Mouse (Mus musculus): ENCODE results near the gene Stk38. TPM values are rescaled to one million over a fixed set of nuclear protein-coding genes. Genes with fewer than 3 reads are reported as not detected.

The Stk38 gene
- polyA plus RNA-seq, 1 experiment from 2014 or later, result 122 TPM

DNA sequence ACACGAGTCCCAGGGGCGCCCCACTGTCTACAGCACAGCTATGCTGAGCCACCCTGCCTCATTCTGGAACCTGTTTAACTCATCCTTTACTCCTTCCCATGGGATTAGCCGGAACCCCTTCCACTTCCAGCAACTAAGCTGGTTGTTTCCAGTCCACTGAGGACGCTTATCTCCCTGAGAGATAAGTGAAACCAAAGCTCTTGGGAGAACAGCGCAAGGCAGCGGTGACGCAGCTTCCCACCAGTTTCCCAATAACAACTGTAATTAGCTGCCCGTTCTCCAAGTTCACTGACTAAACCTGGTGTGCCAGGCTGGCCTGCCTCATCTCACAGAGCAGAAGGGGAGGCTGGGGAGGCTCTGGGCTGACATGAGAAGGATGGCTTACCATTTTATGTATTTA, 86.7 kb downstream of the Stk38 start:
- H3K4me1 ChIP-seq, result no peaks in the 10 kb centered on the region
- no peaks in the 10 kb centered on the region for H3K27me3 ChIP-seq
- H3K27ac ChIP-seq (replicated peaks), result no peak overlapping the region
- ATAC-seq (ENCODE audit: insufficient number of reproducible peaks, low FRiP score, low TSS enrichment, low read depth), result no peak; the same call in 1 of the 2 replicates
- H3K4me2 ChIP-seq (replicated peaks), result no peak overlapping the region
- no peak overlapping the region for H3K4me3 ChIP-seq (replicated peaks)
- H3K36me3 ChIP-seq, result no peaks in the 10 kb centered on the region
- 74% methylated on average over 8 of the region's 8 CpGs for WGBS
- H3K9ac ChIP-seq, result no peak overlapping the region
- no peaks in the 10 kb centered on the region for H3K9me3 ChIP-seq (replicated peaks)

Other genes with a start within 250 kb of the Stk38 start
- 107 and 118 TPM in 2 replicates for gene Mapk13, start 238.7 kb downstream of the Stk38 start, polyA plus RNA-seq (2015; fragmentation: Nextera tagmentation; extraction: Ambion mirVana)
- 11.2 and 13.4 TPM in 2 replicates for gene Brpf3, start 206.9 kb downstream of the Stk38 start, polyA plus RNA-seq (2015; fragmentation: Nextera tagmentation; extraction: Ambion mirVana)
- gene Pnpla1, start 149.6 kb downstream of the Stk38 start, polyA plus RNA-seq (2015; fragmentation: Nextera tagmentation; extraction: Ambion mirVana), result 6.7 and 7.9 TPM in 2 replicates
- gene 4930539E08Rik, start 92.7 kb downstream of the Stk38 start, polyA plus RNA-seq (2015; fragmentation: Nextera tagmentation; extraction: Ambion mirVana), result 0.28 and 0.45 TPM in 2 replicates
- 0.21 TPM in 1 of 2 replicates, not detected in the other for gene Pxt1, start 64.2 kb downstream of the Stk38 start, polyA plus RNA-seq (2015; fragmentation: Nextera tagmentation; extraction: Ambion mirVana)
- 88.2 and 90.9 TPM in 2 replicates for gene Kctd20, start 56.0 kb downstream of the Stk38 start, polyA plus RNA-seq (2015; fragmentation: Nextera tagmentation; extraction: Ambion mirVana)
- 485 and 487 TPM in 2 replicates for gene Srsf3, start 24.6 kb upstream of the Stk38 start, polyA plus RNA-seq (2015; fragmentation: Nextera tagmentation; extraction: Ambion mirVana)
- 347 and 357 TPM in 2 replicates for gene Cdkn1a, start 83.0 kb upstream of the Stk38 start, polyA plus RNA-seq (2015; fragmentation: Nextera tagmentation; extraction: Ambion mirVana)
- gene Rab44, start 106.2 kb upstream of the Stk38 start, polyA plus RNA-seq (2015; fragmentation: Nextera tagmentation; extraction: Ambion mirVana), result 3.4 and 4.5 TPM in 2 replicates
- 27.6 and 28.9 TPM in 2 replicates for gene Cpne5, start 230.2 kb upstream of the Stk38 start, polyA plus RNA-seq (2015; fragmentation: Nextera tagmentation; extraction: Ambion mirVana)